Mouse (Mus musculus): ENCODE measurements around the gene Cux1. TPM values are rescaled to one million over a fixed set of nuclear protein-coding genes. Genes with fewer than 3 reads are reported as not detected.
A peak's percentile ranks its signal among the peaks of the same experiment; 100 is the strongest.

Cux1 gene
- total RNA-seq, 2 experiments from 2014 or later = 87.0 to 97.5 TPM

DNA sequence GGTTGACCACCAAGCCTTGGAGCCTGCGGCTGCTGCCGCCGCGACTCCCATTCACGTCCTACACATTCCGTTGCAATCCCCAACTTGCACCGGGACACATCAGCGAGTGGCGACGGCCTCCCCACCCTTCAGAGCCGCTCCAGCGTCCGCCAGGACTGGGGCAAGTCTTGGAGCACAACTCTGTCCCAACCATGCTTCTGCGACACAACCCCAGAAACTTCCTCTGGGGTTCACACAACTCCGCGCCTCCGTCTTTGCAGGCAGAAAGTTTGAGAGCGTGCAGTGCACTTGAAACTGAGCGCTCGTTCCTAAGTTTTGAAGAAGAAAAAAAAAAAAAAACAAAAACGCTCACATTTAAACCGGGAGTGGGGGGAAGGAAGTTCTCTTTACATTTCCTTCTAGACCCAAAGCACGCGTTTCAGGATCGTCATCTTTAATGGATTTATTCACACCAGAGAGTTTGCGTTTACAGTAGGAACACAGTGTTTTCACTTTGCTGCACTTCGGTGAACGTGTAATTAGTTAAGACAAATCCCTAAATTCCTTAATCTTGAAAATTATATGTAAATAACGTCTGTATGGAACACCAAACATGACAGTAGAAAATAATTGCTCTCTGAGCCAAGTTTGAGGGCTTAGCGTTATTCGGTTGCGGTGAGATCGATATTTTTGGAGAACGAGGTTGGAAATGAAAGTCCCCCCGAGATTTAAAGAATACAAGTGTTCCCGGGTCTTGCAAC lies 906 bp upstream of the Cux1 start:
- peak; percentile 40 for DNase-seq

DNA sequence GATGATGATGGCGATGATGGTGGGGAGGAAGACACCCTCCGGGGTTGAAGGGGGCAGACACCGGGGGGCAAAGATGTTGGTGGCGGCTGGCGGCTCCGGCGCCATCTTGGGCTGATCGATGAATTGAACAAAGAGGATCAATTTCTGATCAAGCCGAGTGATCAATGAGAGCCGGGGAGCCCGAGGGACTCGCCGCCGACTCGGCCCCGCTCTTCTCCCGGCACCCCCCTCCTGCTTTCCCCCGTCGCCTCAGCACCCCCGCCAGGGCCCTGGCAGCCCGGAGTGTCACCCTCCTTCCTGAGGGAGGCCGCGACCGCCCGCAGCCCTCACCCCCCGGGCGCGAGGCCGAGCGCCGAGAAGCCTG lies 496 bp downstream of the Cux1 start:
- peak; percentile 58 for DNase-seq

DNA sequence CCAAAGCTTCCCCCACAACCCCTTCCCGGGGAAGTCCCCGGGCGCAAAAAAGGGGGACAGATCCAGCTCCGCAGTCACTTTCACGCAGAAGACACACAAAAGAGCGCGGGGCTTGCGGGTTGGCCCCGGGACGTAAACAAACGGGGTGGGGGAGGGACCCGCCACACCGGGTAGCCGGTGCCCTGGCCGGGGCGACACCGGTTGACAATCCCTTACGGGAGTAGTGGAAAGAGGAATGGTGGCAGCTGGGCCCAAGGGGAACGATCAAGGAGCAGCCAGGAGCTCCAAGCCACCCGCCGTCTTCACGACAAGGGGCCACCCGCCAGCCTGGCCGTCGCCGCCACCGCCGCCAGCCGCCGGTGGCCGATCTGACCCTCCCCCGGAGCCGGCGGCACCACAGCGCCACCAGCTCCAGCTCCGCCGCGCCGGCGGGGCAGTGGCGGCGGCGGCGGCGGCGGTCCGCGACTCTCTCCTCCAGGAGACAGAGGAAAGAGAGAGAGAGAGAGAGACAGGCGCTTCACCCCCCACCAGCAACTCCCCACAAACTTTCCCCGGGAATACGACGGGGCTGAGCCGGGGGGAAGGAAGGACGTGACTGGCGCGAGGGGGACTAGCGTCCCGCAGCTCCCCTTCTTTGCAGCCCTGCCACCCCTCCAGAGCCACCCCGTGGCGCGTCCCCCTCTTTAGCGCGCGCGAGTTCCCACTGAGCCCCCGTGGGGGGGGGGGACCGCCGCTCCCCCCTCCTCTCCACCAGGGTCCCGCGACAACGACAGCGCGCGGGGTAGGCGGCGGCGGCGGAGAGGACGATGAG lies 1.1 kb downstream of the Cux1 start:
- peak; percentile 68 for DNase-seq

DNA sequence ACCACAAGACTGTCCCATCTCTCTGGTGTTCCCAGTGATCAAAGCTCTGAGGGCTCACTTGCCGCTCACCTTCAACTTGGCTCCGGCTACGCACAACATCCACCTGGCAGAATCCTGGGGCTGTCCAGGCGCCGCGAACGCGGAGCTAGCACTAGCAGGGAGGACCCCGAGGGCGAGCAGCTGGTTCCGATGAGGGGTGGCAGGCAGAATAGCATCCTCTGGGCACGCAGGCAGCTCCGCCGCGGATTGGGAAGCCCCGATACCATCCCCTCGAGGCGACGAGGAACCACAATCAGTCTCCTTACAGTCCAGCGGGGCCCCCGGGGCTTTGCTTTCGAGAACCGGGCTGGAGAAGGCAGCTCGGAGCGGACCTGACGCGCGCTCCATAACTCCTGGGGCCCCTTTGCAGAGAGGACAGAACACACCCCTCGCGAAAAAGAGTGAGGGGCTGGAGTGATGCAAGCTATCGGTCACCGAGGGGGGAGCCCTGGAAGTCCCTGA lies 1.9 kb downstream of the Cux1 start:
- DNase-seq = peak; percentile 56

DNA sequence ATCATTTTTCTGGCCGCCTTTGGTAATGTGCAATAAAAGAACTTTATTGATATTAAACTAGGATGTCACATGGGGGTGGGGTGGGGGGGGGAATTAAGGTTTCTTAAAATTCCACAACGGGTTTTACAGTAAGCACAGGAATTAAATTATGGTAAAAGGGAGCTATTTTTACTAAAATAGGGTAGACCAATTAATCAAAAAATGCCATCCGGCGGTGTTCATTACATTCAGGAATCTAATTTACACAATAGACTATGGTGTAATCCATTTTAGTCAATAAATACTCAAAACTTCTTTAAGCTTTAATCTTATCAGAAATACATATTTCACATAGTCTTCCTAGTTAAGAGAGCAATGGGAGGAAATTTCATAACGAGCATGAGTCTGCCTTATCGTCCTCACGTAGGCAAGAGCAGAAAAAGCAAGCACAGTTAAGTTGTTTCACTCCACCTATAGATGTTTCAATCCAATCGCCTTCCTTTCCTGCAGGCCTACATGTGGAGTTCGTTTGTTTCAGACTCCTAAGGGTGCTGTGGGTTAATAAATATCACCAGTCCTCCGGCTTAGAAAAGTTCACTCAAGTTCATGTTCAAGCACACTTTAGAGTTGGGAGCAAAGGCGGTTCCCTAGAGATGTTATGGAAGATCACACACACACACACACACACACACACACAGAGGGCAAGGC lies 2.5 kb downstream of the Cux1 start:
- no peak for DNase-seq

DNA sequence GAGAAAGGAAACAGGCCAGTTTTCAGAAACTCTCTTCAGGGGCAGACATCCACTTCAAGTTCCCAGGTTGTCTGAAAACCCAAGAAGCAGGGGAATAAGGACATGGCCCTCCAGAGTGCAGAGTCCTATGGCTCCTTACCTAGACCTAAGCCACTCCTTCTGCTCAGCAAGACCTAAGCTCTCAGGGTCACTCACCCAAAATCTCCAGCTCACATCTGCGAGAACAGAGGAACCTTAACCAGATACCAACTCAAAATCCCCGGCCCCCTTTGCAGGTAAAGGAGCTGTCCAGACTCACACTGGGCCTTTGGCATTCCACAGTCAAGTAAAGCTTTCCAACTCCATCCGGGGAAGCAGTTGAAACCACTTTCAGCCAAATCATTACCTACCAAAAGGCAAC lies 3.3 kb downstream of the Cux1 start:
- no peak for DNase-seq

DNA sequence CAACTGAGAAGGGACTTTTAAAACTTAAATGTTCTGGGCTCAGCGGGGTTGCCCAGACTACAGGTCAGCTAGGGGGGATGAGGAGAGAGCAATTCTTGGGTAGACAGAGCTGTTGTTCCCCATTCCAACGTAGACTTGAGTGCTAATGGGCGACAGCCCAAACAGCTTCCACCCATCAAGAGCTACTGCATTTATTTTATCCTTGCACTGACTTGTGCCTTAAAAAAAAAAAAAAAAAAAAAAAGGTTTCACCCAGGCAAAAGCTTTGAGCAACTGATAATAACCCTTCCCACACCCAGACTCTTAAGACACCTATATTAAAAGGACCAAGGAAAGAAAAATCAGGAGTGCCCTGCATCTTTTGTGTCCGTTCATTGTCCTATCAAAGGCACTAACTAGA lies 4.2 kb downstream of the Cux1 start:
- DNase-seq = no peak

DNA sequence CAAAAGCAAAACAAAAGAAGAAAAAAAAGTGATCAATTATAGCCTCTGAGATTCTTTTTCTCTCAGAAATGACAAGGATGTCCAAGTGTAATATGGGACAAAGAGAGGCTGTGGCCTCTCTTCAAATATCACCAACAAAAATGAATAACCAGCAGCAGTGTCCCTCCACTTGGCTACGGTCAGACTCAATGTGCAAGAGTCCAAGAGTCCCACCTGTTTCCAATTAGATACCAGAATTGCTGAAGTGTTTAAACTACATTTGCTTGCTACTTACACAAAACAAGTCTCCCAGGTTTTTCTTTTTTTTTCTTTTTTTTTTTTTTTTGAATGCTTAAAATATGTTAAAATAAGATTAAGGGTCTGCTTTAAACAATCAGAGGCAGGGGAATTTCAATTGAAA lies 5.1 kb downstream of the Cux1 start:
- no peak for DNase-seq

DNA sequence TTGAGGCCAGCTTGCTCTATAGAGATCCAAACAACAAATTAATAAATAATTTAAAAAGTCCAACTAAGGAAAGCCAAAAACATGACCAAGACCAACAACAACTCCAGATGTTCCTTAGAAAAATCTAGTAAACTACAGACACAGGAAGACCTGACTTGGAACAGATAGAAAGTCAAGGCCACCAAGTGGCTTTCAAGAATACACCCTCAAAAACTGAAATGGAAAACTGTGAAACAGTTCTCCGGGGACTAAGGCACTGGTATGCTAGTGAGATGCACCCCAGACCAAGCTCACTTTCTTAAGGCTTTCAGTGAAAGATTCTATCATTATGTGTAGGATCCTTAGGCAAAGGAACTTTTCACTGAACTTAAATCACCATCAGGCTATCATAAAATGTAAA lies 5.6 kb downstream of the Cux1 start:
- DNase-seq = no peak

- DNase-seq = no peak
These were observed 6.6 kb downstream of the Cux1 start for GRCm38 (mm10) chr5:136560656-136561055.

DNA sequence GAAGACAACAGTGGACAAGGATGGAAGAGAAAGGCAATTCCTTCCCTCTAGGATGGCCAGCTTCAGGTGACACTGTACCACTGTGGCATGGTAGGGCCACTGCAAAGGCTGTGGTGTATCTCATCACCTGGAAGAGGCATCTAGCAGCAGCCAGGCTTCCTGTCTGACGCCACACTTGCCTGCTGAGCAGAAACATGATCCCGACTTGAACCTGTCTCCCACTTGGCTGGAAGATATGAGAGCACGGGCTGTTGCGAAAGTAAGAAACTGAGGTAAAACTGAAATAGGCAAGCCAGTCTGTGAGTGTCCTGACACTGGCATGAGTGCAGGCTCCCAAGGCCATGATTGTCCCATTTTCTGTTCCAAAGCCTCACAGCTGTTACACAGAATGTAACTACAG lies 9.8 kb downstream of the Cux1 start:
- DNase-seq = no peak

DNA sequence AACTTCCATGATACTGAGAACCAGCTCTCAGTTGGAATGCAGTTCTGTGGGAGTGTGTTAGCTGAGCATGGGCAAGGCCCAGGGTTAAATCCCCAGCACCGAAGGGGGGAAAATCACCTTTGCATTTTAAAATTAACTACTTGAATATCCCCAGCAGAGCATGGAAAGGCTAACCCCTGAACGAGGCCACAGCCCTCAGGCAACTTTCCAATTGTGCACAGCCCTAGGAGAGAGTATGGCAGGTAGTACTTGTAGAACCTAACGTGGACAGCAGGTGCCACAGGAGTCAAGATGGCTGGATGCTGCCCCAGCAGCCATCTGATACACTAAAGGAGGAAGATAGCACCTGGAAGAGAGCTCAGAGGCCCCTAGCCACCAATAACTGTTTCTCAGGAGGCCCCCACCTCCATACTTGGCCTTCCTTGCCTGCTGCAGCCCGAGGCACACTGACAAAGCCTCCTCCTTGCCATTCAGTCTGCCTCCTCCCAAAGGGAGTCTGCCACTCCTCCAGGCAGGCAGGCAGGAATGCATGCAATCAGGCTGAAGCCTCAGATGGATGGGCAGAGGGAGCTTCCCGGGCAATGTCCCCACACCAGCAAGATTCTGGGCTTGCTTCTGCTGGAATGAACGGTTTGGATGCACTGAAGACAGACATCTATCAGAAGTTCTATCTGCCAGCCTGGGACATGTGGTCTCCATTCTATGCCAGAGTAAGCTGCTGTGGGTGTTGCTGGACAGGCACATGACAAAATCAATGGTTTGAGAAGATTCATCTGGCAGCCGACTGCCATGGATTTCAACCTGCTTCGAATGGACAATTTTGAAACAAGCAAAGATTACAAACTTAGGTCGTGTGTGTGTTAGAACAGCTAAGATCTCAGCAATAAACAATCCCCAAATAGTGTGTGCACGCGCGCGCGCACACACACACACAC lies 10.7 kb downstream of the Cux1 start:
- DNase-seq = no peak

DNA sequence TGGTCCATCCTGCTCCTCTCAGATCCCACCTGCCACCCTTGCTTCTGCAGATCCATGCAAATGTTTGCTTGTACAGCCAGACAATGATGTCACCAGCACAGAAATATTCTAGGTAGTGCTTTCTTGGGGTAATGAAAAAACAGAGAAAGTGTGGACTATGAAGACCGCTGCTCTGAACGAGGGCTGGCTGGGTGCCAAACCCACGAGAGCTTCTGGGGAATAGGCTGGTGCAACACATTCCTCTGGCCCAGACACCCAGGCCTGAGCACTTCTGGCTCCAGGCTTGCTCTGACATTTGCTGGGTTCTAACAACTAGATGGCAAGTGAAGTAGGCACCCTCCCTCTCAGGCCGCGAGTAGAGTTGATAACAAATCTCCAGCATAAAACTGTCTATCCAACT lies 11.6 kb downstream of the Cux1 start:
- peak; percentile 74 for DNase-seq

GRCm38 (mm10) chr5:136552832-136553231 lies 14.5 kb downstream of the Cux1 start:
- no peak for DNase-seq

- no peak for DNase-seq
These were observed 15.2 kb downstream of the Cux1 start for GRCm38 (mm10) chr5:136552093-136552492.

GRCm38 (mm10) chr5:136551571-136551970 lies 15.7 kb downstream of the Cux1 start:
- no peak for DNase-seq

- DNase-seq = no peak
These were observed 16.6 kb downstream of the Cux1 start for GRCm38 (mm10) chr5:136550726-136551125.

DNA sequence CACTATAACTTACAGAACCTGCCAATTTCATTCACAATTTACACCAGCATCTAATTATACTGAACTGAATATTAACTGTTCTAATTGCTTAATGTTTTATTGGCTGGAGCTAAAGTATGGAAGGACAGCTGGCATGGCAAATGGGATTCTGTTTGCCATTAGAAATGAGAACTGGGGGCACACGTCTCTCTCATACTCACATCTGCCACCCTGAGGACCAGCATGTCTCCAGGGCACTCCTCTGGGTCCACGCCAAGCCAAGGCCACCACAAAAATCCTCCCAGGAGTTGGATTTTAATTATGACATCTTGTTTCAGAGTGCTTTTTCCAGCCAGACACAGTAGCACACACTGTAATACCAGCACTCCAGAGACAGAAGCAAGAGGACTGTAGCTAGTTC lies 18.5 kb downstream of the Cux1 start:
- no peak for DNase-seq

- no peak for DNase-seq
These were observed 22.2 kb downstream of the Cux1 start for GRCm38 (mm10) chr5:136545061-136545460.

DNA sequence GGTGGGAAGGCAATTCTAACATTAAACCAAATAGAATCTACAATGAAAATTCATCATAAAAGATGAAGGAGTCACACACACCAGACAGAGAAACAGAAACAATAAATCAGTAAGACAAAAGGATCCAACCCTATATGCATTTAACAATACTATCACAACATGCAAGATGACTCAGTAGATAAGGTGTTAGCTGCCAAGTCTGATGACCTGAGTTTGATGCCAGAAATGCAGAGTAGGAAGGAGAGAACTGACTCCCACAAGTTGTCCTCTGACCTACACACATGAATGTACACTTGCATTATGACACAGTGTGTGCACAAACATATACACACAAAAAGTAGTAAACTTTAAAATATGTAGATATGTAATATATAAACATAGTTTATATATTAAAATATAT lies 24.1 kb downstream of the Cux1 start:
- no peak for DNase-seq

- DNase-seq = peak; percentile 72
These were observed 26.3 kb downstream of the Cux1 start for GRCm38 (mm10) chr5:136540952-136541351.

Data from gastrocnemius, postnatal 10 days (tissue).